Mouse (Mus musculus): ENCODE data around the gene Frem1. TPM values are rescaled to one million over a fixed set of nuclear protein-coding genes. Genes with fewer than 3 reads are reported as not detected.

The Frem1 gene
- polyA plus RNA-seq, 1 experiment from 2014 or later, result 11.4 TPM

GRCm38 (mm10) chr4:82891566-82891965 is 160.6 kb downstream of the Frem1 start:
- Histone ChIP-seq H3K4me2 (no peak overlapping the region), H3K27me3 (ENCODE audit: control insufficient read depth, insufficient read depth, low read length) (no peaks in the 10 kb centered on the region), H3K9me3 (replicated peaks; ENCODE audit: control insufficient read depth, low read length) (no peaks in the 10 kb centered on the region), H3K9ac (ENCODE audit: low read depth, low read length) (no peak overlapping the region), H3K27ac (ENCODE audit: low read depth, low read length) (no peak overlapping the region), H3K36me3 (ENCODE audit: control insufficient read depth, insufficient read depth, low read length) (no peaks in the 10 kb centered on the region), H3K4me1 (ENCODE audit: control insufficient read depth, insufficient read depth, low read length) (no peaks in the 10 kb centered on the region), H3K4me3 (ENCODE audit: low read depth, low read length) (no peak overlapping the region)
- no peak for ATAC-seq (replicated peaks; ENCODE audit: insufficient number of reproducible peaks, low FRiP score, low TSS enrichment)
- 87% methylated on average over 2 of the region's 2 CpGs for WGBS (ENCODE audit: insufficient replicate concordance)

GRCm38 (mm10) chr4:82891049-82891448 is 161.1 kb downstream of the Frem1 start:
- no peaks in the 10 kb centered on the region for H3K27me3 ChIP-seq (ENCODE audit: control insufficient read depth, insufficient read depth, low read length)
- no peak overlapping the region for H3K4me2 ChIP-seq
- H3K9ac ChIP-seq (ENCODE audit: low read depth, low read length), result no peak overlapping the region
- no peak overlapping the region for H3K4me3 ChIP-seq (ENCODE audit: low read depth, low read length)
- WGBS (ENCODE audit: insufficient replicate concordance), result 72% methylated on average over 7 of the region's 7 CpGs
- no peak for ATAC-seq (replicated peaks; ENCODE audit: insufficient number of reproducible peaks, low FRiP score, low TSS enrichment)
- H3K4me1 ChIP-seq (ENCODE audit: control insufficient read depth, insufficient read depth, low read length), result no peaks in the 10 kb centered on the region
- H3K36me3 ChIP-seq (ENCODE audit: control insufficient read depth, insufficient read depth, low read length), result no peaks in the 10 kb centered on the region
- H3K27ac ChIP-seq (ENCODE audit: low read depth, low read length), result no peak overlapping the region
- H3K9me3 ChIP-seq (replicated peaks; ENCODE audit: control insufficient read depth, low read length), result no peaks in the 10 kb centered on the region

GRCm38 (mm10) chr4:82890585-82890984 is 161.6 kb downstream of the Frem1 start:
- no peaks in the 10 kb centered on the region for H3K9me3 ChIP-seq (replicated peaks; ENCODE audit: control insufficient read depth, low read length)
- H3K27me3 ChIP-seq (ENCODE audit: control insufficient read depth, insufficient read depth, low read length), result no peaks in the 10 kb centered on the region
- H3K27ac ChIP-seq (ENCODE audit: low read depth, low read length), result no peak overlapping the region
- H3K36me3 ChIP-seq (ENCODE audit: control insufficient read depth, insufficient read depth, low read length), result no peaks in the 10 kb centered on the region
- no peak for ATAC-seq (replicated peaks; ENCODE audit: insufficient number of reproducible peaks, low FRiP score, low TSS enrichment)
- H3K9ac ChIP-seq (ENCODE audit: low read depth, low read length), result no peak overlapping the region
- H3K4me3 ChIP-seq (ENCODE audit: low read depth, low read length), result no peak overlapping the region
- H3K4me1 ChIP-seq (ENCODE audit: control insufficient read depth, insufficient read depth, low read length), result no peaks in the 10 kb centered on the region
- WGBS (ENCODE audit: insufficient replicate concordance), result 75% methylated on average over 4 of the region's 4 CpGs
- H3K4me2 ChIP-seq, result no peak overlapping the region

- H3K4me3 ChIP-seq (ENCODE audit: low read depth, low read length), result no peak overlapping the region
- H3K9ac ChIP-seq (ENCODE audit: low read depth, low read length), result no peak overlapping the region
- no peaks in the 10 kb centered on the region for H3K4me1 ChIP-seq (ENCODE audit: control insufficient read depth, insufficient read depth, low read length)
- H3K4me2 ChIP-seq, result no peak overlapping the region
- no peak for ATAC-seq (replicated peaks; ENCODE audit: insufficient number of reproducible peaks, low FRiP score, low TSS enrichment)
- H3K27me3 ChIP-seq (ENCODE audit: control insufficient read depth, insufficient read depth, low read length), result no peaks in the 10 kb centered on the region
- WGBS (ENCODE audit: insufficient replicate concordance), result 54% methylated on average over 2 of the region's 2 CpGs
- H3K27ac ChIP-seq (ENCODE audit: low read depth, low read length), result no peak overlapping the region
- no peaks in the 10 kb centered on the region for H3K36me3 ChIP-seq (ENCODE audit: control insufficient read depth, insufficient read depth, low read length)
- H3K9me3 ChIP-seq (replicated peaks; ENCODE audit: control insufficient read depth, low read length), result no peaks in the 10 kb centered on the region
Measured at GRCm38 (mm10) chr4:82886148-82886547, 166.0 kb downstream of the Frem1 start.

GRCm38 (mm10) chr4:82885535-82885913 is 166.6 kb downstream of the Frem1 start:
- no peak overlapping the region for H3K4me3 ChIP-seq (ENCODE audit: low read depth, low read length)
- no peak overlapping the region for H3K27ac ChIP-seq (ENCODE audit: low read depth, low read length)
- WGBS (ENCODE audit: insufficient replicate concordance), result 37% methylated on average over 1 of the region's 1 CpGs
- no peaks in the 10 kb centered on the region for H3K36me3 ChIP-seq (ENCODE audit: control insufficient read depth, insufficient read depth, low read length)
- ATAC-seq (replicated peaks; ENCODE audit: insufficient number of reproducible peaks, low FRiP score, low TSS enrichment), result no peak
- H3K4me2 ChIP-seq, result no peak overlapping the region
- no peaks in the 10 kb centered on the region for H3K4me1 ChIP-seq (ENCODE audit: control insufficient read depth, insufficient read depth, low read length)
- no peaks in the 10 kb centered on the region for H3K27me3 ChIP-seq (ENCODE audit: control insufficient read depth, insufficient read depth, low read length)
- no peaks in the 10 kb centered on the region for H3K9me3 ChIP-seq (replicated peaks; ENCODE audit: control insufficient read depth, low read length)
- H3K9ac ChIP-seq (ENCODE audit: low read depth, low read length), result no peak overlapping the region

GRCm38 (mm10) chr4:82884636-82885534 is 167.3 kb downstream of the Frem1 start, which contains the start of gene Cer1:
Gene Cer1, minus strand, starts transcription at chr4:82885148.
- no peak within 1 kb of the TSS for H3K4me2 ChIP-seq
- H3K9me3 ChIP-seq (replicated peaks; ENCODE audit: control insufficient read depth, low read length), result no peaks in the 10 kb centered on the region
- no peaks in the 10 kb centered on the region for H3K36me3 ChIP-seq (ENCODE audit: control insufficient read depth, insufficient read depth, low read length)
- H3K27me3 ChIP-seq (ENCODE audit: control insufficient read depth, insufficient read depth, low read length), result no peaks in the 10 kb centered on the region
- H3K4me1 ChIP-seq (ENCODE audit: control insufficient read depth, insufficient read depth, low read length), result no peaks in the 10 kb centered on the region
- no peak for ATAC-seq (replicated peaks; ENCODE audit: insufficient number of reproducible peaks, low FRiP score, low TSS enrichment)
- WGBS (ENCODE audit: insufficient replicate concordance), result 61% methylated on average over 18 of the region's 19 CpGs
- H3K4me3 ChIP-seq (ENCODE audit: low read depth, low read length), result no peak within 1 kb of the TSS
- no peak within 1 kb of the TSS for H3K9ac ChIP-seq (ENCODE audit: low read depth, low read length)
- no peak within 1 kb of the TSS for H3K27ac ChIP-seq (ENCODE audit: low read depth, low read length)

GRCm38 (mm10) chr4:82882500-82882899 is 169.6 kb downstream of the Frem1 start:
- Histone ChIP-seq H3K4me3 (ENCODE audit: low read depth, low read length) (no peak overlapping the region), H3K36me3 (ENCODE audit: control insufficient read depth, insufficient read depth, low read length) (no peaks in the 10 kb centered on the region)

GRCm38 (mm10) chr4:82881366-82881765 is 170.8 kb downstream of the Frem1 start:
- Histone ChIP-seq H3K9ac (ENCODE audit: low read depth, low read length) (no peak overlapping the region), H3K4me1 (ENCODE audit: control insufficient read depth, insufficient read depth, low read length) (no peaks in the 10 kb centered on the region), H3K36me3 (ENCODE audit: control insufficient read depth, insufficient read depth, low read length) (no peaks in the 10 kb centered on the region), H3K27me3 (ENCODE audit: control insufficient read depth, insufficient read depth, low read length) (no peaks in the 10 kb centered on the region), H3K4me2 (no peak overlapping the region), H3K9me3 (replicated peaks; ENCODE audit: control insufficient read depth, low read length) (no peaks in the 10 kb centered on the region), H3K4me3 (ENCODE audit: low read depth, low read length) (no peak overlapping the region), H3K27ac (ENCODE audit: low read depth, low read length) (no peak overlapping the region)
- no peak for ATAC-seq (replicated peaks; ENCODE audit: insufficient number of reproducible peaks, low FRiP score, low TSS enrichment)
- 81% methylated on average over 3 of the region's 3 CpGs for WGBS (ENCODE audit: insufficient replicate concordance)

More at GRCm38 (mm10) chr4:82882500-82882899, 169.6 kb downstream of the Frem1 start:
- H3K9ac ChIP-seq (ENCODE audit: low read depth, low read length), result no peak overlapping the region
- H3K4me2 ChIP-seq, result no peak overlapping the region
- no peak overlapping the region for H3K27ac ChIP-seq (ENCODE audit: low read depth, low read length)
- H3K27me3 ChIP-seq (ENCODE audit: control insufficient read depth, insufficient read depth, low read length), result no peaks in the 10 kb centered on the region
- H3K9me3 ChIP-seq (replicated peaks; ENCODE audit: control insufficient read depth, low read length), result no peaks in the 10 kb centered on the region
- 79% methylated on average over 9 of the region's 9 CpGs for WGBS (ENCODE audit: insufficient replicate concordance)
- H3K4me1 ChIP-seq (ENCODE audit: control insufficient read depth, insufficient read depth, low read length), result no peaks in the 10 kb centered on the region
- no peak for ATAC-seq (replicated peaks; ENCODE audit: insufficient number of reproducible peaks, low FRiP score, low TSS enrichment)

GRCm38 (mm10) chr4:82880243-82880642 is 171.9 kb downstream of the Frem1 start:
- Histone ChIP-seq H3K27me3 (ENCODE audit: control insufficient read depth, insufficient read depth, low read length) (no peaks in the 10 kb centered on the region), H3K4me3 (ENCODE audit: low read depth, low read length) (no peak overlapping the region), H3K9ac (ENCODE audit: low read depth, low read length) (no peak overlapping the region), H3K36me3 (ENCODE audit: control insufficient read depth, insufficient read depth, low read length) (no peaks in the 10 kb centered on the region), H3K9me3 (replicated peaks; ENCODE audit: control insufficient read depth, low read length) (no peaks in the 10 kb centered on the region), H3K4me2 (no peak overlapping the region), H3K4me1 (ENCODE audit: control insufficient read depth, insufficient read depth, low read length) (no peaks in the 10 kb centered on the region), H3K27ac (ENCODE audit: low read depth, low read length) (no peak overlapping the region)
- 67% methylated on average over 2 of the region's 2 CpGs for WGBS (ENCODE audit: insufficient replicate concordance)
- no peak for ATAC-seq (replicated peaks; ENCODE audit: insufficient number of reproducible peaks, low FRiP score, low TSS enrichment)

Measured in heart, embryonic 11.5 days (tissue).